8 mouse cellular contexts compared by ENCODE assay signal in genomic region chr10:97064546-97064945, GRCm38 (mm10).
"Had no signal": no experiment of that assay in that cellular context is flagged by ENCODE, and none has a peak within 500 bp of the region (broad histone marks: within the 10 kb centered on the region; RNA-seq: fewer than 3 reads in every experiment).

No protein-coding gene starts in this region.

- DNase-seq: liver, postnatal 0 days; lung, adult 2 months; lung, postnatal 14 days; lung, postnatal 36 days; right cerebral cortex, postnatal 14 days; thymus, adult 2 months; thymus, postnatal 14 days; thymus, postnatal 4 days had no signal
